Mouse (Mus musculus): Measurements from ENCODE around the gene Rnase2b. TPM values are rescaled to one million over a fixed set of nuclear protein-coding genes. Genes with fewer than 3 reads are reported as not detected.

The Rnase2b gene
- polyA plus RNA-seq, 1 experiment from 2014 or later: not detected

- no peaks in the 10 kb centered on the region for H3K27me3 ChIP-seq
- no peak overlapping the region for H3K27ac ChIP-seq (replicated peaks)
- H3K36me3 ChIP-seq (replicated peaks): no peaks in the 10 kb centered on the region
- no peak overlapping the region for H3K4me2 ChIP-seq
- H3K9me3 ChIP-seq (replicated peaks): no peaks in the 10 kb centered on the region
- peaks cover 55% of the 10 kb centered on the region for H3K4me1 ChIP-seq (replicated peaks)
- 69% methylated on average over 2 of the region's 2 CpGs for WGBS (ENCODE audit: insufficient replicate concordance)
- no peak for ATAC-seq (ENCODE audit: insufficient read depth)
- no peak overlapping the region for H3K9ac ChIP-seq
- no peak overlapping the region for H3K4me3 ChIP-seq (replicated peaks)
Measured at GRCm38 (mm10) chr14:51140342-51140741, 21.7 kb upstream of the Rnase2b start.

GRCm38 (mm10) chr14:51142119-51142518 is 19.9 kb upstream of the Rnase2b start:
- peak overlapping the region; percentile 9; the same call in 1 of the 2 replicates for H3K9ac ChIP-seq
- peak overlapping the region; percentile 10; the same call in 1 of the 2 replicates for H3K4me2 ChIP-seq
- peak overlapping the region; percentile 83 for H3K27ac ChIP-seq (replicated peaks)
- no peak overlapping the region for H3K4me3 ChIP-seq (replicated peaks)
- 61% methylated on average over 4 of the region's 4 CpGs for WGBS (ENCODE audit: insufficient replicate concordance)
- H3K27me3 ChIP-seq: no peaks in the 10 kb centered on the region
- peak; percentile 62 for ATAC-seq (ENCODE audit: insufficient read depth)
- peaks cover 73% of the 10 kb centered on the region for H3K4me1 ChIP-seq (replicated peaks)
- no peaks in the 10 kb centered on the region for H3K9me3 ChIP-seq (replicated peaks)
- H3K36me3 ChIP-seq (replicated peaks): no peaks in the 10 kb centered on the region

GRCm38 (mm10) chr14:51142568-51142967 is 19.5 kb upstream of the Rnase2b start:
- peak overlapping the region; percentile 9; the same call in 1 of the 2 replicates for H3K9ac ChIP-seq
- no peak overlapping the region for H3K4me3 ChIP-seq (replicated peaks)
- peak overlapping the region; percentile 10; the same call in 1 of the 2 replicates for H3K4me2 ChIP-seq
- no peaks in the 10 kb centered on the region for H3K9me3 ChIP-seq (replicated peaks)
- no peaks in the 10 kb centered on the region for H3K27me3 ChIP-seq
- H3K4me1 ChIP-seq (replicated peaks): peaks cover 76% of the 10 kb centered on the region
- no peaks in the 10 kb centered on the region for H3K36me3 ChIP-seq (replicated peaks)
- peak overlapping the region; percentile 83 for H3K27ac ChIP-seq (replicated peaks)
- ATAC-seq (ENCODE audit: insufficient read depth): peak; percentile 90
- 42% methylated on average over 3 of the region's 3 CpGs for WGBS (ENCODE audit: insufficient replicate concordance)

- Histone ChIP-seq H3K36me3 (replicated peaks) (no peaks in the 10 kb centered on the region), H3K27me3 (no peaks in the 10 kb centered on the region), H3K4me2 (peak overlapping the region; percentile 46; the same call in 1 of the 2 replicates), H3K9me3 (replicated peaks) (no peaks in the 10 kb centered on the region), H3K4me1 (replicated peaks) (peaks cover 84% of the 10 kb centered on the region), H3K9ac (0 out of 2 replicates have a peak overlapping the region, but pooled peaks have one; percentile 15), H3K27ac (replicated peaks) (peak overlapping the region; percentile 89), H3K4me3 (replicated peaks) (no peak overlapping the region)
- ATAC-seq (ENCODE audit: insufficient read depth): no peak
- WGBS (ENCODE audit: insufficient replicate concordance): 58% methylated on average over 4 of the region's 4 CpGs
Measured at GRCm38 (mm10) chr14:51143287-51143686, 18.8 kb upstream of the Rnase2b start.

GRCm38 (mm10) chr14:51143937-51144336 is 18.1 kb upstream of the Rnase2b start:
- Histone ChIP-seq H3K27me3 (no peaks in the 10 kb centered on the region), H3K9me3 (replicated peaks) (no peaks in the 10 kb centered on the region), H3K4me1 (replicated peaks) (peaks cover 90% of the 10 kb centered on the region), H3K36me3 (replicated peaks) (no peaks in the 10 kb centered on the region), H3K4me2 (peak overlapping the region; percentile 46), H3K27ac (replicated peaks) (peak overlapping the region; percentile 89), H3K4me3 (replicated peaks) (no peak overlapping the region), H3K9ac (0 out of 2 replicates have a peak overlapping the region, but pooled peaks have one; percentile 1)
- WGBS (ENCODE audit: insufficient replicate concordance): 25% methylated on average over 2 of the region's 2 CpGs
- ATAC-seq (ENCODE audit: insufficient read depth): peak; percentile 81

GRCm38 (mm10) chr14:51144451-51144850 is 17.6 kb upstream of the Rnase2b start:
- peak overlapping the region; percentile 89 for H3K27ac ChIP-seq (replicated peaks)
- WGBS (ENCODE audit: insufficient replicate concordance): 85% methylated on average over 4 of the region's 4 CpGs
- H3K4me1 ChIP-seq (replicated peaks): peaks cover 95% of the 10 kb centered on the region
- no peaks in the 10 kb centered on the region for H3K9me3 ChIP-seq (replicated peaks)
- H3K9ac ChIP-seq: 0 out of 2 replicates have a peak overlapping the region, but pooled peaks have one; percentile 1
- ATAC-seq (ENCODE audit: insufficient read depth): no peak
- peak overlapping the region; percentile 46 for H3K4me2 ChIP-seq
- H3K4me3 ChIP-seq (replicated peaks): no peak overlapping the region
- H3K27me3 ChIP-seq: no peaks in the 10 kb centered on the region
- no peaks in the 10 kb centered on the region for H3K36me3 ChIP-seq (replicated peaks)

- no peaks in the 10 kb centered on the region for H3K27me3 ChIP-seq
- ATAC-seq (ENCODE audit: insufficient read depth): no peak
- H3K4me1 ChIP-seq (replicated peaks): peaks cover 96% of the 10 kb centered on the region
- no peak overlapping the region for H3K4me3 ChIP-seq (replicated peaks)
- no peaks in the 10 kb centered on the region for H3K9me3 ChIP-seq (replicated peaks)
- H3K27ac ChIP-seq (replicated peaks): peak overlapping the region; percentile 89
- no peak overlapping the region for H3K4me2 ChIP-seq
- H3K9ac ChIP-seq: no peak overlapping the region
- no peaks in the 10 kb centered on the region for H3K36me3 ChIP-seq (replicated peaks)
- 84% methylated on average over 6 of the region's 6 CpGs for WGBS (ENCODE audit: insufficient replicate concordance)
Measured at GRCm38 (mm10) chr14:51145521-51145920, 16.5 kb upstream of the Rnase2b start.

GRCm38 (mm10) chr14:51146685-51147084 is 15.4 kb upstream of the Rnase2b start, which contains the start of gene Rnase1:
Gene Rnase1 (minus strand): TSS chr14:51146785.
- no peak for ATAC-seq (ENCODE audit: insufficient read depth)
- H3K27ac ChIP-seq (replicated peaks): peak within 1 kb of the TSS; percentile 89
- H3K4me1 ChIP-seq (replicated peaks): peaks cover 96% of the 10 kb centered on the region
- WGBS (ENCODE audit: insufficient replicate concordance): 56% methylated on average over 2 of the region's 2 CpGs
- no peaks in the 10 kb centered on the region for H3K27me3 ChIP-seq
- no peak within 1 kb of the TSS for H3K4me3 ChIP-seq (replicated peaks)
- H3K36me3 ChIP-seq (replicated peaks): no peaks in the 10 kb centered on the region
- no peaks in the 10 kb centered on the region for H3K9me3 ChIP-seq (replicated peaks)
- H3K4me2 ChIP-seq: no peak within 1 kb of the TSS
- H3K9ac ChIP-seq: peak within 1 kb of the TSS; percentile 18; the same call in 1 of the 2 replicates

GRCm38 (mm10) chr14:51148006-51148405 is 14.1 kb upstream of the Rnase2b start:
- peaks cover 97% of the 10 kb centered on the region for H3K4me1 ChIP-seq (replicated peaks)
- no peaks in the 10 kb centered on the region for H3K9me3 ChIP-seq (replicated peaks)
- no peaks in the 10 kb centered on the region for H3K27me3 ChIP-seq
- no peak for ATAC-seq (ENCODE audit: insufficient read depth)
- H3K36me3 ChIP-seq (replicated peaks): no peaks in the 10 kb centered on the region
- H3K9ac ChIP-seq: no peak overlapping the region
- no peak overlapping the region for H3K4me3 ChIP-seq (replicated peaks)
- WGBS (ENCODE audit: insufficient replicate concordance): 63% methylated on average over 3 of the region's 3 CpGs
- peak overlapping the region; percentile 75 for H3K27ac ChIP-seq (replicated peaks)
- H3K4me2 ChIP-seq: no peak overlapping the region

- Histone ChIP-seq H3K27ac (replicated peaks) (peak overlapping the region; percentile 75), H3K36me3 (replicated peaks) (no peaks in the 10 kb centered on the region), H3K4me3 (replicated peaks) (no peak overlapping the region), H3K4me2 (peak overlapping the region; percentile 48), H3K9ac (no peak overlapping the region), H3K27me3 (no peaks in the 10 kb centered on the region), H3K9me3 (replicated peaks) (no peaks in the 10 kb centered on the region), H3K4me1 (replicated peaks) (peaks cover 96% of the 10 kb centered on the region)
- ATAC-seq (ENCODE audit: insufficient read depth): peak; percentile 76
- WGBS (ENCODE audit: insufficient replicate concordance): 37% methylated on average over 5 of the region's 5 CpGs
Measured at GRCm38 (mm10) chr14:51149164-51149563, 12.9 kb upstream of the Rnase2b start.

- H3K4me1 ChIP-seq (replicated peaks): peaks cover 87% of the 10 kb centered on the region
- H3K27me3 ChIP-seq: no peaks in the 10 kb centered on the region
- 60% methylated on average over 3 of the region's 3 CpGs for WGBS (ENCODE audit: insufficient replicate concordance)
- peak; percentile 86 for ATAC-seq (ENCODE audit: insufficient read depth)
- peak overlapping the region; percentile 1; the same call in 1 of the 2 replicates for H3K9ac ChIP-seq
- H3K27ac ChIP-seq (replicated peaks): peak overlapping the region; percentile 75
- H3K9me3 ChIP-seq (replicated peaks): no peaks in the 10 kb centered on the region
- H3K36me3 ChIP-seq (replicated peaks): no peaks in the 10 kb centered on the region
- H3K4me3 ChIP-seq (replicated peaks): no peak overlapping the region
- H3K4me2 ChIP-seq: peak overlapping the region; percentile 48
Measured at GRCm38 (mm10) chr14:51150206-51150831, 11.7 kb upstream of the Rnase2b start.

All from liver, embryonic 15.5 days (tissue).